Mouse (Mus musculus): ENCODE measurements at regions not wholly inside any gene's neighbourhood (a gene's known extent, or its start where the extent isn't known, plus 50 kb on each side); places are given as distances from the start of the nearest gene placed in this dataset.

DNA sequence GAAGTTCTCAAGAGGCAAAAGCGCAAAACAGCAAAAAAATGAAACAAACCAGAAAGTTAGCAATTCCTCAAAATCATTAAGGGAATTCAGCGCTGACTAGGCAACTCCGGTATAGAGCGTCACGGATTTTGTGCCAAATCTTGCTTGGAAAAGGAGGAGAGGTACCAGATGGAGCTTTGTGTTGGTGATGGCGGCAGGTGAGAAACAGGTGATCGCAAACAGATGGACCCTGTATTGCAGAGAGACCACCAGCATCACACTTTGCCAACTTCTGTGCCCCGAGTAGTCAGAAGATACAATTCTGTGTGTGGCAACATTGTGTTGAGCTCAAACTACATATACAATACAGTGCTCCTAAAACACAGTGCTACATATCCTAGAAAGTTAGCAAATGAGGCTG is 68.5 kb upstream of the Krr1 start:
- dilution Hi-C loops (cut with MboI; ENCODE audit: extremely low pct_ligation_motif_present, extremely low pct_unique_long_range_greater_than_20kb, low sequenced_read_pairs) (no loop called here), in situ Hi-C loops (cut with MboI; ENCODE audit: low pct_ligation_motif_present, low pct_unique_long_range_greater_than_20kb, low sequenced_read_pairs) (no loop called here)

DNA sequence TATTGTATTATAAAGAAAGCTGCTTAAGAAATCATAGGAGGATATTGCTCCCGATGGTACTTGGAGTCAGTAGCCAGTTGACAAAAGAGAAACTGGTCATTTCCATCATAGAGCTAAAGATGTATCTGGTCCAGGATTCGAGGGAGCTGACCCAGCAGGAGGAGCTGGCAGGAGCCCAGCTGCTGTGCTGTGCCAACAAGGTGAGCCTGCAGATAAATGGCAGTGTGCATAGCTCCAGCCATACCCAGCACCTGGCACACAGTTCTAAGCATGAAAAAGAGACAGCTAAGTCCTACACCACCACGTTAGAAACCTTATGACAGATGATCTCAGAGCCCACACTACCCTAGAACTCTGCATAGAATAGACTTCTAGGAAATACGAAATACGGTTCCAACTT is 64.6 kb upstream of the Krr1 start:
- Histone ChIP-seq H3K4me2 (ENCODE audit: insufficient read depth, low read depth, poor library complexity, severe bottlenecking) (no peak overlapping the region), H3K9ac (ENCODE audit: insufficient read depth, low read depth) (no peak overlapping the region), H3K79me2 (replicated peaks; ENCODE audit: control insufficient read depth, extremely low read depth, insufficient read depth, poor library complexity, severe bottlenecking) (no peaks in the 10 kb centered on the region), H3K27ac (ENCODE audit: insufficient read depth, low read depth) (no peak overlapping the region), H3K9me3 (replicated peaks; ENCODE audit: low read length) (peaks cover 6% of the 10 kb centered on the region), H3K4me3 (replicated peaks in 1 of 3; ENCODE audit: low read depth in 2 of 3, low read length in 2 of 3, poor library complexity in 1 of 3) (no peak overlapping the region), H3K4me1 (ENCODE audit: control insufficient read depth in 1 of 2, insufficient read depth in 2 of 2) (no peaks in the 10 kb centered on the region), H3K36me3 (replicated peaks in 1 of 2; ENCODE audit: control insufficient read depth in 1 of 2, insufficient read depth in 1 of 2, low read length in 1 of 2) (no peaks in the 10 kb centered on the region), H3K27me3 (replicated peaks) (no peaks in the 10 kb centered on the region)
- DNase-seq (ENCODE audit: extremely low read depth) = no peak
- TF ChIP-seq NELFE (IDR thresholded peaks at IDR 0.05; ENCODE audit: low read depth, low read length) = no peak
- dilution Hi-C loops (cut with MboI; ENCODE audit: extremely low pct_ligation_motif_present, extremely low pct_unique_long_range_greater_than_20kb, low sequenced_read_pairs) = no loop called here
- in situ Hi-C loops (cut with MboI; ENCODE audit: low pct_ligation_motif_present, low pct_unique_long_range_greater_than_20kb, low sequenced_read_pairs) = no loop called here

More for the DNA sequence above, 68.5 kb upstream of the Krr1 start:
- Histone ChIP-seq H3K27me3 (replicated peaks) (no peaks in the 10 kb centered on the region), H3K27ac (ENCODE audit: insufficient read depth, low read depth) (no peak overlapping the region), H3K9ac (ENCODE audit: insufficient read depth, low read depth) (no peak overlapping the region), H3K4me3 (replicated peaks in 1 of 3; ENCODE audit: low read depth in 2 of 3, low read length in 2 of 3, poor library complexity in 1 of 3) (no peak overlapping the region), H3K4me2 (ENCODE audit: insufficient read depth, low read depth, poor library complexity, severe bottlenecking) (no peak overlapping the region), H3K79me2 (replicated peaks; ENCODE audit: control insufficient read depth, extremely low read depth, insufficient read depth, poor library complexity, severe bottlenecking) (no peaks in the 10 kb centered on the region), H3K9me3 (replicated peaks; ENCODE audit: low read length) (no peaks in the 10 kb centered on the region), H3K36me3 (replicated peaks in 1 of 2; ENCODE audit: control insufficient read depth in 1 of 2, insufficient read depth in 1 of 2, low read length in 1 of 2) (no peaks in the 10 kb centered on the region), H3K4me1 (ENCODE audit: control insufficient read depth in 1 of 2, insufficient read depth in 2 of 2) (no peaks in the 10 kb centered on the region)
- no peak for TF ChIP-seq E2F4 (IDR thresholded peaks at IDR 0.05; ENCODE audit: insufficient replicate concordance, low read depth, low read length)
- no peak for TF ChIP-seq PAX5 (IDR thresholded peaks at IDR 0.05; ENCODE audit: low read length)
- TF ChIP-seq RCOR1 (conservative IDR thresholded peaks at IDR 0.05; ENCODE audit: low read depth, low read length) = no peak
- no peak for TF ChIP-seq ZKSCAN1 (IDR thresholded peaks at IDR 0.05; ENCODE audit: borderline replicate concordance, low read depth, low read length)
- TF ChIP-seq SIN3A (IDR thresholded peaks at IDR 0.05; ENCODE audit: low read length) = no peak
- no peak for TF ChIP-seq CHD1 (IDR thresholded peaks at IDR 0.05; ENCODE audit: low read depth, low read length)
- no peak for DNase-seq (ENCODE audit: extremely low read depth)

DNA sequence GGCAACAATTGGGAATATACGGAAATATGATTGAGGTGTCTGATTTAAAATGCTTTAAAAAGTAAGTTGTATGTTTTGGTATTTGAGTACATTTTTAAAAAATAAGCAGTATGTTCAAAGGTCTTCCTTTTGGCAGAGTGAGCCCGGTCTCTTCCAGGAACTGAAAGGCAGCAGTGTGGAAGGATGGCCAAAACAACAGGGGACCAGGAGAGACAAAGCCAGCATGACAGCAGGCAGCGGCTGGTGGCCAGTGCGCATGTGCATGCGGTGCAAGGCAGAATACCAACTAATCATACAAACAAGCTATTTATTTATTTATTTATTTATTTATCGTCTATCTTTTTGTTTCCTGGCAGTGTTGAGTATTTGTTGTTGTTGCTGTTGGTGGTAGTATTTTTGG is 59.9 kb upstream of the Krr1 start:
- H3K9me3 ChIP-seq (replicated peaks; ENCODE audit: low read length) = peaks cover 6% of the 10 kb centered on the region
- in situ Hi-C loops (cut with MboI; ENCODE audit: low pct_ligation_motif_present, low pct_unique_long_range_greater_than_20kb, low sequenced_read_pairs) (no loop called here), dilution Hi-C loops (cut with MboI; ENCODE audit: extremely low pct_ligation_motif_present, extremely low pct_unique_long_range_greater_than_20kb, low sequenced_read_pairs) (no loop called here)
- H3K36me3 ChIP-seq (replicated peaks in 1 of 2; ENCODE audit: control insufficient read depth in 1 of 2, insufficient read depth in 1 of 2, low read length in 1 of 2) = no peaks in the 10 kb centered on the region
- no peak overlapping the region for H3K4me3 ChIP-seq (replicated peaks in 1 of 3; ENCODE audit: low read depth in 2 of 3, low read length in 2 of 3, poor library complexity in 1 of 3)
- H3K79me2 ChIP-seq (replicated peaks; ENCODE audit: control insufficient read depth, extremely low read depth, insufficient read depth, poor library complexity, severe bottlenecking) = no peaks in the 10 kb centered on the region
- H3K4me1 ChIP-seq (ENCODE audit: control insufficient read depth in 1 of 2, insufficient read depth in 2 of 2) = no peaks in the 10 kb centered on the region
- no peak overlapping the region for H3K9ac ChIP-seq (ENCODE audit: insufficient read depth, low read depth)
- DNase-seq (ENCODE audit: extremely low read depth) = no peak
- no peak overlapping the region for H3K27ac ChIP-seq (ENCODE audit: insufficient read depth, low read depth)
- no peak overlapping the region for H3K4me2 ChIP-seq (ENCODE audit: insufficient read depth, low read depth, poor library complexity, severe bottlenecking)
- TF ChIP-seq KAT2A (IDR thresholded peaks at IDR 0.05; ENCODE audit: insufficient replicate concordance, low read length) (no peak), SIN3A (IDR thresholded peaks at IDR 0.05; ENCODE audit: low read length) (no peak), ZMIZ1 (IDR thresholded peaks at IDR 0.05; ENCODE audit: low read depth, low read length) (no peak)
- H3K27me3 ChIP-seq (replicated peaks) = no peaks in the 10 kb centered on the region
